Mouse (Mus musculus): ENCODE measurements at regions not wholly inside any gene's neighbourhood (a gene's known extent, or its start where the extent isn't known, plus 50 kb on each side); places are given as distances from the start of the nearest gene placed in this dataset.

DNA sequence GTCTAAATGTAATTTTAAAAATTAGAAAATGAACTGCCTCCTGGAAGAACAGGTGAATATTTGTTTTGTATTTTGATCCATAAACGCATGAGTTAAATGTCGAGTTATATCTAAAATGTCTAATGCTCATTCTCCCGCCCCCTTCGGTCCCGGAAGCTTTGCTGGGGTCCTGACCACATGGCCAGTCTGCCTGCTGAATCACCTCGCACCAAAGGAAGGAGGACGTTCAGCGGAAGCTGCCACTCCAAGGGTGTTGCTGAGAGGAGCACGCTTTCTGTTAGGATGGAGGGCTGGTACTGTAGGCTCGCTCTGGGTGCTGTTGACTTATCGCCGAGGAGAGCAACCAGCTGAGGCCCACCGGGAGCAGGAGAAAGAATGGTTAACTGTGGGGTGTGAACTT lies 328.0 kb downstream of the Zfp706 start:
- DNase-seq (ENCODE audit: low spot score in 2 of 2), result no peak

DNA sequence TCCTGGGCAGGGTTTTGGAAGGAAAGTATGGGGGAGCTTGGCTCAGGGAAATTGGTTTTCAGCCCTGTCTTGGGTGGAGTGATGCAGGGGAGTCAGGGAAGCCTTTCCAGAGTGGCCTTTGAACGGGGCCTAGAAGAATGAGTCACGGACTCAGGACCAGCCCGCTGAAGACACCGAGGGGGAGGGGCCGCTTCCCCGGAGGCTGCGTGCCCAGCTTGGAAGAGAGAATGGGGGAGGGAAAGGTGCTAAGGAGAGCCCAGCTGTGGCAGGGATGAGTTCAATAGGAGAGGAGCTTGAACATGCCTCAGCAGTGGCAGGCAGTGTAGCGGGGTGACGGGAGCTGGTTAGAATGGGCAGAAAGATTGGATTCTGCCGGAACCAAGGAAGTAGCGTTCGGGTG lies 337.8 kb downstream of the Zfp706 start:
- DNase-seq (ENCODE audit: low spot score in 2 of 2), result no peak

GRCm38 (mm10) chr15:36666566-36666965 lies 341.0 kb downstream of the Zfp706 start:
- DNase-seq (ENCODE audit: low spot score in 2 of 2), result no peak

DNA sequence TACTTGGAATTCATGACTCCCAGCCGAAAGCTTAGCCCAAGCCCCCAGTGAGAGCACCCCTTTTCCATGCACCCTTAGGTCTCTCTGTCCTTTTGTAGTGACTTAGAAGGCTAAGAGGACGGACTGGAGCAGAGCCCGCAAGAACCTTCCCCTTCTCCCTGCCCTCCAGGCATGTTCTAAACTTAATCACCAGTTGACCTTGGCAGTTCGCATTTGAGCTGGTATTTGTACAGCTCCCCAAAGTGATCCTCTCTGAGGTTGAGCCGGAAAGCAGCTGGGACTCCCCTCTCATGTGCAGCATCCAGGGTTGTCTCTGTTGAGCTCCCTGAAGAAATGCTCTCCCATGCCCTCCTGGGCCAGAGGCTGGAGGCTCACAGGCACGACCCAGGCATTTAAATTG lies 343.2 kb downstream of the Zfp706 start:
- DNase-seq (ENCODE audit: low spot score in 2 of 2), result no peak

DNA sequence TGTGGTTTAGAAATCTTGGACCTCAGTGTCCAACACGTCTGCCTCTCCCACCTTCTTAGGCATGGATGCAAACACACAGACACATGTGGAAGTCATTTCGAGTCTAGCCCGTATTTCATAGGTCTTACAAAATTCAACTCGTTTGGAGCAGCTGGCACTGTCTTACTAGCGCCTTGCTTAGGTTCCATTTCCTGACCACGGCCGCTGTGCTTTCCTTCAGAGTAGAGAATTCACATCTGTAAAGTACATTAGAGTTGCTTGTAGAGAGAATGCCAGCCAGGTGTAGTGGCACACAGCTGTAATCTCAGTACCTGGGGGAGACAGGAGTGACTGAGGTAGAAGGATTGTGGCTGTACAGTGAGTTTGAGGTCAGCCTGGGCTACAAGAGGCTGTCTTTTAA lies 346.6 kb downstream of the Zfp706 start:
- DNase-seq (ENCODE audit: low spot score in 2 of 2), result no peak
